Mouse (Mus musculus) thymus, postnatal 25 days (tissue): ENCODE measurements around the gene Pla2g16.

Experiments used
- DNase-seq: peaks from one replicate; pipeline ENCODE4 v3.0.0; 2022

The Pla2g16 gene

DNA sequence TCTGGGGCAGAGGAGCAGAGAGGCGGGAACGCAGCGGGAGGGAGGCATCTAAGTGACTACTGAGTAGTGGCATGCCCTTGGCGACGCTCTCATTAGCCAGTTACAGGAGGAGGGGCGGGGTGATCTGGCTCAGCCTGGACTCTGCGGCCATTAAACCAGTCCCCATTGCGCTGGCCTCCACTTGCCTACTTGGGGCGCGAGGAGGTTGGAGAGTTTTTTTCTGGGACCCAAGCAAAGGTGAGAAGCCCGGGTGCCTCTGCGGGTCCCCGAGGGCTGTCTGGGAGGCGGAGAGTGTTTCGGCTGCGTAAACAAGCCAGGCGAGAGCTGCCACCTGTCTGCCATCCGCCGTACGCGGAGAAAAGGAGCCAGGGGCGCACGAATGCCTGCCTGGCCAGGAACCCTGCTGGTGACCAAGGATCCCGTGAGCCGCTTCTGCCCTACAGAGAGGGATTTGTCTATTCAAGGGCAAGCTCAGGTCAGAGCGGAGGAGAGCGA lies at the start of gene Pla2g16:
Gene Pla2g16, plus strand, starts transcription at position 132 of the 495 bp plus-strand sequence.
- DNase-seq, result peak; percentile 76

GRCm38 (mm10) chr19:7508026-7508425 lies 49.2 kb upstream of the Pla2g16 start:
- DNase-seq, result no peak

DNA sequence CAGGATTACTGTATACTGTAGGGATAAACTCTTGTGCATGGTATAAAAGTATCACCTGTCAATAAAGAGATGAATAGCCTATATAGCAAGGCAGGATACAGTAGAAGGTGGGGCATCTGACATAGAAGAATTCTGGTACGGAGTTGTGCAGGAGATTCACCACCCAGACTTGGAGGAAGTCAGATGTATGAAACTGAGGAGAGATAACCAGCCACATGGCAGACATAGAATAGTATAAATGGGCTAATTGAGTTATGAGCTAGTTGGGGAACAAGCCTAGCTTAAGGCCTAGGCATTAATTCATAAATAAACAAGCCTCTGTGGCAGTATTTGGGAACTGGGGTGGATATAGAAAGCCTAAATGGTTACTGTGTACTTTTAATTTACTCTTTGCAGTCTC lies 40.8 kb upstream of the Pla2g16 start:
- DNase-seq, result no peak

- DNase-seq, result no peak
Measured at GRCm38 (mm10) chr19:7521619-7522018, 35.6 kb upstream of the Pla2g16 start.

- DNase-seq, result no peak
Measured at GRCm38 (mm10) chr19:7522856-7523255, 34.4 kb upstream of the Pla2g16 start.

DNA sequence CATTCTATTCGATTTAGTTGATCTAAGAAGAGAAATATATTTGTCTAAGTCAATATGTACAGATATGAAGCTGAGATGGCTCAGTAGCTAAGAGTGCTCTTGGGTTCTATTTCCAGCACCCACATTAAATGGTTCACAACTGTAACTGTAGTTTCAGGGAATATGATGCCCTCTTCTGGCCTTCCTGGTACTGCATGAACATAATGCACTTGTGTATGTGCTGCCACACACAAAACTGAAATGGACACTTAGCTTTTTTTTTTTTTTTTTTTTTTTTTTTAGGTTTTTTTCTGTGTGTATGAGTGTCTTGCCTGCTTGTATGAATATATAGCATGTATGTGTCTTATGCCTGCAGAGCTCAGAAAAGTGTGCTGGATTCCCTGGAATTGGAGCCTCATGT lies 34.0 kb upstream of the Pla2g16 start:
- DNase-seq, result peak; percentile 40

DNA sequence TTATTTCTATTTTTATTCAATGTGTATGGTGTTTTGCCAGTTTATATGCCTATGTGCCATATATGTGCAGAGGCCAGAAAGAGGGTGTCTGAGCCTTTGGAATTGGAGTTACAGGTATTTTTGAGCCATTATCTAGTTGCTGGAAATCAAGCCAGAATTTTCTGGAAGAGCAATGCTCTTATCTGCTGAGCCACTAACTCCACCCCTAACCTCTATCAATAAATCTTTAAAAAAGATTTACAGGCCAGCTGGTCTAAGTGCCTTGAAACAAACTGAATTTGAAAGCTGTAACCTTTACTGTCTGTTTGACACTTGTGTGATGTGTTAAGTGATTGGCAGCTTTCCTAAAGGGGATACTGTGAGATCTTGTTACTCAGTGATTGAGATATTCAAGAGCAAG lies 33.5 kb upstream of the Pla2g16 start:
- DNase-seq, result no peak

GRCm38 (mm10) chr19:7524879-7525278 lies 32.4 kb upstream of the Pla2g16 start:
- DNase-seq, result no peak

GRCm38 (mm10) chr19:7528639-7529428 lies 28.4 kb upstream of the Pla2g16 start:
- peak; percentile 58 for DNase-seq

DNA sequence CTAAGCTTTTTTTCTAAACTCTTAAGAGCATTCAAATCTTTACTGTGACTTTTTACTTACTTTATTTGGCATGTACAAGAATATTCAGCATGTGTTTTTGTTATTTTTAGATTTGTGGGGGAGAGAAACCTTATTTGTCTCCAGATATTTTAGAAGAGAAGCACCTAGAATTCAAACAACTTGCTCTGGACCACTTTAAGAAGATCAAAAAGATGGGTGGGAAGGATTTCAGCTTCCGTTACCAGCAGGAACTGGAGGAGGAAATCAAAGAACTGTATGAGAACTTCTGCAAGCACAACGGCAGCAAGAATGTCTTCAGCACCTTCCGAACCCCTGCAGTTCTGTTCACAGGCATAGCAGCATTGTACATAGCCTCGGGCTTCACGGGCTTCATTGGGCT lies 25.4 kb upstream of the Pla2g16 start:
- DNase-seq, result no peak

DNA sequence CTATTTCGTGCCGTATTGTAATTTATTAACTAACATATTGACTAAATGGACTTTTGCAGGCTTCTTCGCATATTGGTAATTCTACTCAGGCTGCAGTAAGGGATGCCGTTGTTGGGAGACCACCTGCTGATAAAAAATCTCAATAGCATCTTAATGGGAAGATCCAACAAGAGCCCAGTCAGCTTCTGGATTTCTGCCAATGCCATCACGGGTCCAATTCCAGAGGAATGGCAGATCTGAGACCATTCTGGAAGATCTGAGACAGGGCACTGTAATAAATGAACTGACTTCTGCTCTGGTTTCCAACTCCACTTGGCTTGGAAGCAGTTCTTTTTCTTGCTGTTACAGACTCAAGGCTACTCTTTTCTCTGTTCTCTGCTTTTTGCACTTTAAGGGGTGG lies 23.4 kb upstream of the Pla2g16 start:
- DNase-seq, result no peak

GRCm38 (mm10) chr19:7548924-7549323 lies 8.3 kb upstream of the Pla2g16 start:
- DNase-seq, result no peak

DNA sequence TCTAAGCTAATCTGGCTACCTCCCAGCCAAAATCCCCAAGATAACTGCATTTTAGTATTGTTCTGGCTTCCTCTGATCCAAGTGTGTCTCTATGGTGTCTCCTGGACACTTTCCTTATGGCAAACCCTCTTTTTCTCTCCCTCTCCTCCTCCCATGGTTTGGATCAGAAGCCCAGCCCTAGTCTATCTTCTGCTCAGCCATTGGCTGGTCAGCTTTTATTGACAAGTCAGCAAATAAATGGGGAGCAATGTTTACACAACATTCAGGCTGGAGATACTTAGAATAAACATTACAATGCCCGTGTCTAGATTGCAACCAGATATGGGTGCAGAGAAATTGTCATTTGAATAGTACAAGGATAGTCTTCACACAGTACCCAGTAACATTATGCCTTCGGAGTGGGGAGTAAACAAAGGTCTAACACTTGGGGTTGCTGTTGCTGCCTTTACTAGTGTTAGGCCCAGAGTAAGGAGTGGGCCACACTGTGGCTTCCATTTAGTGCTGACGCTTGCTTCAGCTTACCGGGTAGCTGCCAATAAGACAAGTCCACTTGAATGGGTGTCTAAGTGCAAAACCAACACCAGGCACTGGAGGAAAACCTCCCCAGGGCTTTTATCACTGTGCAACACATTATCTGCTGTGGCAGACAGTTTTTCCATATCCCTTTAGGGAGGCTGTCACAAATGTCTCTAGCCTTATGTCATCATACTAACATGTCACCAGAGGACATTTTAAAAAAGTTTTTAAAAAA lies 5.5 kb upstream of the Pla2g16 start:
- DNase-seq, result no peak

DNA sequence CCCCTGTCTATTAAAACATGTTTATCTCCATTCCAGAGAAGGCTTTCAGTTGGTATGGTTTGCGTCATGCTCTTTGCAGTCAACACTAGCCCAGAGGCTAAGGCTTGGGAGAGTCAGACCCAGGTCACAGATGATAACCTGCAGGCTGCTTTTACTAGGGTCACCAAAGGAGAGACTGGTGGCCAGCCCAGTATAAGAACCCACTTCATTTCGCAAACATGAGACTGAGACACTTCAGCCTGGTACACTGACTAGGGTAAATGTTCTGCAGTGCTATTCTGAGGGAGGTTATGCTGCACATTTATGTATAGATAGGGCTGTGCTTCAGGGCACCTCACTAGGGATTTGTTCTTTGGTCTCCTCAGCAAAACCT lies 5.0 kb upstream of the Pla2g16 start:
- no peak for DNase-seq

- DNase-seq, result no peak
Measured at GRCm38 (mm10) chr19:7553441-7553840, 3.8 kb upstream of the Pla2g16 start.

GRCm38 (mm10) chr19:7554881-7555280 lies 2.4 kb upstream of the Pla2g16 start:
- DNase-seq, result no peak

- DNase-seq, result no peak
Measured at GRCm38 (mm10) chr19:7556641-7557040, 618 bp upstream of the Pla2g16 start.

DNA sequence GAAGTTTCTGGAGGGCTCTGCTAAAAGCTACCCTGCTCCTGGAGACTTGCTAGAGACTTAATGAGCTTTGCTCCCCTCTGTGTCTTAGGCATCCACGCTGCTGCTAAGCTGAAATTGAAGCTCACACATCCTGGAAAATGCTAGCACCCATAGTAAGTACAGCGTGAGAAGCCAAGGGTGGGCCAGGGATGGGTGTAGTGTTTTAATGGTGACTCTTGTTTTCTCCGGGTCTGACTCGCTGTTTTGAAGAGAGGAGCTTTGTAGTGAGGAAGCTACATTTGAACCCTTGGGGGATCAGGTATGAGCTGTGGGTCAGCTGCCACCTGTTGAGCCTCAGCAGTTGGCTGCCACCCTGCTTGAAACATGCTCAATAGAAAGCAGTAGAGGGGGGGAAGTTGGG lies 585 bp downstream of the Pla2g16 start:
- DNase-seq, result no peak

DNA sequence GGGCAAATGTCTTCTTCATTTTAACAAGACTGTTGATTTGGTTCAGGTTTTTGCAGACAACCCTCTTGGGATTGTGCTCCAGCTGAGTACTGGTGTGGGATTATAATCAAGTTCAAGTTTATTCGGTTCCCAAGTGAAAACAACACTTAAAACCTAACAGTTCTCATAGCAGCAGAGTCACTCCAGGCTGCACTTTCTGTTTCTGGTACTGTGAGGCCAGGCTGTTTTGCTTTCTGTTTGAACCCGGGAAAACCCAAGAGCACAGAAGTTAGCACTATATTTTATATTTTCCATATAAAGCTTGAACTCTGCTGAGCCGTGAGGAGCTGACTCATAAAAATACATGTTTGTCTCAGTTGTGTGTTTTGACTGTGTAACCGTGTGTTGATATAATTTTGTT lies 1.4 kb downstream of the Pla2g16 start:
- no peak for DNase-seq

GRCm38 (mm10) chr19:7559986-7560385 lies 2.7 kb downstream of the Pla2g16 start:
- DNase-seq, result no peak

DNA sequence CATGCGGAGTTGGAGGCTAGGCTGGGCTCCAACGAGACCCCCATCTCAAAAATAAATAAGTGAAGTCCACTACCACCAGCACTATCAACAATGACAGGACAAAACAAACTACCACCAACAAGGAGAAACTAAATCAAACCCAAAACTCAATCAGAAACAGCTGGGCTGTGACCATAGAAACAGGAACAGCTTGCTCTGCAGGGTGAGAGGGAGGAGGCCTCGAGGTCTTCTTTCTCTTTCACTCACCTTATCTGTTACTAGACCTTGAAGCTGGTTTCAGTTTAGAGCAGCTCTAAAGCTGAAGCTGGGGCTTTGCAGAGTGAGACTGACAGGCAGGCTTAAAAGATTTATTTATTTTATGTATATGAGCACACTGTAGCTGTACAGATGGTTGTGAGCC lies 4.2 kb downstream of the Pla2g16 start:
- DNase-seq, result no peak

GRCm38 (mm10) chr19:7562601-7563129 lies 5.4 kb downstream of the Pla2g16 start:
- no peak for DNase-seq

GRCm38 (mm10) chr19:7563676-7564075 lies 6.4 kb downstream of the Pla2g16 start:
- DNase-seq, result no peak

DNA sequence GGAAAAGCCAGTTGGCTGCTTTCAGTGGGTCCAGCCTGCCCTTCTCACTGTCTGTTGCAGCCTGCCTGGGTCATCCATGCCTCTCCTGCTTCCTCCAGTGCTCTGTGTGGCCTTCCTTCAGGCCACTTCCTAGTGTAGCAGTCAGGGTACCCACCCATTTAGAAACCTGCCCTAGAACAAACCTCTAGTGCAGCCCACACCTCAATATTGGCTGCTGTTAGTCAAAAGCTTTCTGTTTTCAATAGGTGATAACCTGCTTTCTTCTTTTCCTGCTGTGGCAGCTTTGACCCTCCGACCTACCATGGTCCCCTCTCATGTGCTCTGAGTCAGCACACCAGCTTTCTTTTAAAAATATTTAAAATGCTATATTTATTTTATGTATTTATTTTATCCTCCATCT lies 7.2 kb downstream of the Pla2g16 start:
- no peak for DNase-seq
